Mouse (Mus musculus): Measurements from ENCODE around the gene Trim75. TPM values are rescaled to one million over a fixed set of nuclear protein-coding genes. Genes with fewer than 3 reads are reported as not detected.

Gene Trim75
- not detected for total RNA-seq (2023)

DNA sequence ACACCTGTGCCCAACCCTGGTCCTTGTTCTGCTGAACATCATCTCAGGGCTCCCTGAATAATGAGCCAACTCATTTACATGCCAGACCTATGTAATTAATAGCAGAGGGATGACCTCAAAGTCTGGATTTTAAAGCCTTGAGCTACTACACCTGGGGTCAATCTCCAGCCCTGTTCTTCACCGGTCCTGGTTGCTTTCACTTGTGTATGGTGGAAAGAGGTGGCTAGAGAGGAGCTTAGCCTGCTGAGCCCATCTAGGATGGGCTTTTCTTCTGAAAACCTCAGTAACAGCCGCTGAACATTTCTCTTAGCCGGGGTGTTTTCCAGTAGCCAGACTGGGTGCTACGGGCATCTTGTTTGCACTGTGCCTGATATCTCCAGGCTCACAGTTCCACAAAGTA is at the start of gene Trim75:
Gene Trim75, minus strand, starts transcription at position 101 of the 400 bp plus-strand sequence.

DNA sequence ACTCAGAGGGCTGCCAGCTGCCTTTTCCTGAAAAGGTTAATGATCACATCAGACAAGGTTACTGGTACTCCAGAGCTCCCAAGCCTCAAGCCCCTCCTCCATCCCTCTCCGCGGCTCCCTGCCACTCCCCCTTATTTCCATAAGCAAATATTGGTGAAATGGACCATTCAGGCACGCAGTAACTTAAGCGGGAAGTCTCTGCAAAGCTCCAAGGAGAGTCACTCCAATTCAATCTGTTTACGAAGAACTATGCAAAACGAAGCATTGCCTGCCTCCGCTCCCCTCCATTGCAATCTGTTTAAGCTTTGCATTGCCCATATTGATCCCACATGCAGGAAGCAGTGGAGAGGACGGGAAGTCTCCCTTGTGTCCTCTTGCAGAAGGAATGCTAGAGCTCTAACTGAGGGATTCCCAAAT is 49.5 kb upstream of the Trim75 start, which contains the start of gene Apela:
Gene Apela, minus strand, starts transcription at position 220 of the 417 bp plus-strand sequence.

DNA sequence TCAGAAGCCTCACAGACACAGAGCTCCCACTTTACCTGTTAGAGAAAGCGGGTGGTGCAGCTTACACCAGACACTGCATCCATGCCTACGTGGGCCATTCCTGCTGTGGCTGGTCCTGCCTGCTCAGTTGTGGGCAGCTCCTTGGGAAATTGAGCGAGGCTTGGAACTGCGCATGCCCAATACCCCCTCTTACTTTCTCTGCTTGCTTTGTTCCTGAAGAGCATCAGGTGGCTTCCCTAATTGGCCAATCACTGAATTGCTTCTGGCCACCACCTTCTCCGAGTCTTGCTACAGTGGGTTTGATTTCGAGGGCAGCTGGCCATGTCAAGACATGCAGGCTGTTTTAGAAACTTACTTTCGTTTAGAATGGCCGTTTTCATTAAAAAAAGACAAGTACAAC is 30.8 kb upstream of the Trim75 start, which contains the start of the genes Trim61 and Trim60:
Gene Trim61, minus strand, starts transcription at position 101 of the 400 bp plus-strand sequence.
Gene Trim60, minus strand, starts transcription at position 162 of the 400 bp plus-strand sequence.

DNA sequence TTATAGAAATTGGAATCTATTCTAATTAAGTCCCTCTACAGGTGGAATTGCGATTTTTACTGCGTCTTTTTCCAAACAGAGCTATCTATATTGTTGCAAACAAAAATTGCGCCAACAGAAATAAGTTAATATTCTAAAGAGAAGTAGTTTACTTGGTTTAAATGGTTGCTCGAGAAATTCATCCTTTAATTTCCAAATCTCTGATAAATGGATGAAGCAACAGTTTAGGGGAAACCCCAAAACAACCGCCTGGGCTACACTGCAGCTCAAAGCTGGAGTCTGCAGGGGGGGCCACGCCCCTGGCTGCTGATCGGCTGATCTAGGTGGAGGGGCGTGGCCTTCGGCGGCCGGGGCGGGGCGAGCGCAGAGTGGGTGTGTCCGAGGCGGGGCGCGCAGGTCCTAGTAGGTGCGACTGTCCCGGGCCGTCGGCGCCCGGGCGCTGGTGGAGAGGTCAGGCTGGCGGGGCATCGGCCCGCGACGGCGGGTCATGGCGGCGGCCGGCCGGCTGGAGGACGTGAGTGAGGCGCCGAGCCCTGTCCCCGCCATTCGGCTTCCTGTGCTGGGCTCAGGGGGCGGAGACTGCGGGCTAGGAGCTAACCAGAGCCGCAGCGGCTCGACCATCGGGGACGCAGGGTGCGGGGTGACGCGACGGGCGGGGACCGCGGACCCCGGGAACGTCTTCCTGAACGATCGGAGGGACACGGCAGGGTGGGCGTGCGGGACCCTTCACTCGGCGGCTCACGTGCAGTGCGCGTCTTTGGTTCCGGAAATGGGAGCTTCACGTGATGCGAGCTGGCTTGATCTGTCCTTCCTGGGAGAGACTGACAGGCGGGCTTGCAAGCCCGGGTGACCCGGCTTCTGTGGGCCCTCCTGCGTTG is 40.6 kb downstream of the Trim75 start, which contains the start of gene Tmem192:
Gene Tmem192, plus strand, starts transcription at position 366 of the 878 bp plus-strand sequence.

Other genes starting within 250 kb of the Trim75 start
- 25.5 TPM for gene Klhl2, start 137.8 kb downstream of the Trim75 start, total RNA-seq (2023)
- 37.4 TPM for gene Tmem192, start 40.6 kb downstream of the Trim75 start, total RNA-seq (2023)
- gene Trim61, start 30.7 kb upstream of the Trim75 start, total RNA-seq (2023), result not detected
- not detected for gene Trim60, start 30.8 kb upstream of the Trim75 start, total RNA-seq (2023)
- gene Apela, start 49.5 kb upstream of the Trim75 start, total RNA-seq (2023), result not detected
- gene Gm10663, start 87.2 kb upstream of the Trim75 start, total RNA-seq (2023), result not detected
- not detected for gene BC030870, start 141.7 kb upstream of the Trim75 start, total RNA-seq (2023)

Data from CD8-positive naive resting alpha-beta T cell, adult 57 days (primary cell).